Mouse (Mus musculus) ES-E14 (cell line): Measurements from ENCODE around the gene Katnb1. TPM values are rescaled to one million over a fixed set of nuclear protein-coding genes. Genes with fewer than 3 reads are reported as not detected.

ENCODE experiments used
- DNase-seq: peaks from one replicate; pipeline ENCODE4 v3.0.0-alpha.2; 2013; ENCODE audit warnings: low read depth, low spot score
- H3K27ac ChIP-seq: 2 replicates; pipeline ENCODE4 v1.5.1; 2012; ENCODE audit warnings: low read depth, mild to moderate bottlenecking, low read length, moderate library complexity, mixed read lengths; ENCODE audit not compliant: poor library complexity, insufficient read depth, severe bottlenecking
- H3K36me3 ChIP-seq: 2 replicates; pipeline ENCODE4 v1.6.1; 2012; ENCODE audit warnings: mild to moderate bottlenecking, low read length, moderate library complexity, mixed read lengths; ENCODE audit not compliant: control insufficient read depth, poor library complexity, insufficient read depth, severe bottlenecking
- H3K4me1 ChIP-seq, 2 experiments: fragments of 150-350 bp in 1 of 2; sonication (generic) in 1 of 2; 2 replicates each; pipeline ENCODE4 v1.6.1; 2012; ENCODE audit warnings: low read length in 2 of 2, mild to moderate bottlenecking in 1 of 2, mixed read lengths in 1 of 2; ENCODE audit not compliant: control insufficient read depth in 2 of 2, insufficient read depth in 2 of 2, poor library complexity in 1 of 2
- H3K4me3 ChIP-seq, 2 experiments: fragments of 150-350 bp in 1 of 2; sonication (generic) in 1 of 2; 2 replicates each; pipeline ENCODE4 v1.5.1; 2012; ENCODE audit warnings: low read length in 2 of 2, low read depth in 1 of 2, mild to moderate bottlenecking in 1 of 2, mixed read lengths in 1 of 2; ENCODE audit not compliant: insufficient read depth in 1 of 2, poor library complexity in 1 of 2, severe bottlenecking in 1 of 2
- H3K9ac ChIP-seq: 2 replicates; pipeline ENCODE4 v1.6.1; 2012; ENCODE audit warnings: low read depth, mild to moderate bottlenecking, low read length, mixed read lengths; ENCODE audit not compliant: poor library complexity, insufficient read depth, severe bottlenecking
- H3K9me3 ChIP-seq: fragments of 150-350 bp; sonication (generic); 2 replicates; pipeline ENCODE4 v1.6.1; 2012; ENCODE audit warnings: low read depth, mild to moderate bottlenecking, low read length; ENCODE audit not compliant: control insufficient read depth, insufficient read depth
- CHD2 ChIP-seq: IDR thresholded peaks from 2 replicates; pipeline ENCODE4 v1.6.1; 2014; ENCODE audit warnings: mild to moderate bottlenecking, low read depth, low read length, inconsistent platforms
- HCFC1 ChIP-seq: IDR thresholded peaks from 2 replicates; pipeline ENCODE4 v1.6.1; 2012; ENCODE audit warnings: low read length, inconsistent platforms, borderline replicate concordance; ENCODE audit not compliant: insufficient read depth
- MAFK ChIP-seq: IDR thresholded peaks from 2 replicates; pipeline ENCODE4 v1.6.1; 2014; ENCODE audit warnings: mild to moderate bottlenecking, low read depth, low read length, inconsistent platforms; ENCODE audit not compliant: insufficient read depth
- ZC3H11A ChIP-seq: IDR thresholded peaks from 2 replicates; pipeline ENCODE4 v1.6.1; 2012; ENCODE audit warnings: low read depth, mild to moderate bottlenecking, inconsistent platforms, low read length, borderline replicate concordance
- ZNF384 ChIP-seq: IDR thresholded peaks from 2 replicates; pipeline ENCODE4 v1.6.1; 2012; ENCODE audit warnings: low read depth, low read length, inconsistent platforms
- in situ Hi-C, 2 experiments: fragments of 600-800 bp; cut with MboI; formaldehyde crosslinking; loops; one replicate each; pipeline ENCODE4 v1.15.1; 2025; ENCODE audit warnings: low sequenced_read_pairs in 2 of 2, inconsistent platforms in 1 of 2; ENCODE audit not compliant: unreplicated experiment in 2 of 2
- total RNA-seq: library from RNA; depleted of rRNA; stranded (reverse); fragments of 300-350 nt; gene quantifications from 2 replicates; pipeline ENCODE4 v1.2.3, GENCODE M21; 2012

Gene Katnb1
- total RNA-seq, 1 experiment: 23.5 TPM

DNA sequence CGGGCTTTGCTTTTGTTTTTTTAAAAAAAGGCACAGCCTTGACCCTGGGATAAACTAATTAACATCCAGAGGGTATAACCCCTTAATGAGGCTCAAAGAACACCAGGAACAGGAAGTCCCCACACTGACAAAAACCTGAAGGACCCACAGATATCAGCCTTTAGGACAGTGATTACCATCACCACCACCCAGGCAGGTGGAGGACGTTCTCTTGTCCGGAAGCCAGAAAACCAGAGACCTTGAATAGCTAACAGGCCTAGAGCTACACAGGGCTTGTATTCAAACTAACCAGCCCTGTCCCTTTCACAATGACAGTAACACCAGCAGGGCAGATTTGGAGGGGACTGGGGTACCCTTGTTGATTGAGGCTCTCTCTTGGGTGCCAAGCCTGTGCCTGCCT is 55.2 kb downstream of the Katnb1 start:
- Histone ChIP-seq H3K9ac (no peak overlapping the region), H3K27ac (no peak overlapping the region), H3K4me3 (no peak overlapping the region), H3K36me3 (no peaks in the 10 kb centered on the region), H3K4me1 (peaks cover 14 to 41% of the 10 kb centered on the region in 2 experiments), H3K9me3 (no peaks in the 10 kb centered on the region)
- no peak for TF ChIP-seq CHD2
- TF ChIP-seq ZC3H11A: no peak
- TF ChIP-seq MAFK: no peak
- TF ChIP-seq HCFC1: no peak
- TF ChIP-seq ZNF384: no peak
- no peak for DNase-seq
- in situ Hi-C loops: no loop called here

DNA sequence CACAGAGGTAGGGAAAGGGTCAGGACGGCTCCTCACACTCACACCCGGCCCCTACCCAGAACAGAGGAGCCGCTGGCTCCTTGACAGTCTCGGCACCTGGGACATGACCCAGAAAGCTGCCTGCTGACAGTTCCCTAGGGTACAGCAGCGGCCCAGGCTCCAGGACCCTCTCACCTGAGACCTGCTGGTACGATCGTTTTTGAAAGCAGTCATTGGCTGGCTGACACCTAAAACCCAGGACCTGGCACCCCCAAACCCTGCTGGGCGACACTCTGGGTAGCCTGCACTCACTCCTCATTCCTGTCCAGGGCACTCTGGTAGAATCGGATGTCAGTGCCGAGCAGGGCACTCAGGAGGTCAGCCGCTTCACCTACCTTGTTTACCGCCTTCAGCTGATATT is 56.2 kb downstream of the Katnb1 start:
- H3K9ac ChIP-seq: peak overlapping the region; percentile 39; the same call in 1 of the 2 replicates
- H3K4me1 ChIP-seq: peaks cover 12 to 40% of the 10 kb centered on the region in 2 experiments
- no peak overlapping the region for H3K27ac ChIP-seq
- no peaks in the 10 kb centered on the region for H3K9me3 ChIP-seq
- no peaks in the 10 kb centered on the region for H3K36me3 ChIP-seq
- no peak for TF ChIP-seq HCFC1
- no peak for TF ChIP-seq MAFK
- TF ChIP-seq ZC3H11A: no peak
- TF ChIP-seq ZNF384: no peak
- no peak for TF ChIP-seq CHD2
- H3K4me3 ChIP-seq: peak overlapping the region; percentile 22 to 29
- no peak for DNase-seq
- in situ Hi-C loops: no loop called here

DNA sequence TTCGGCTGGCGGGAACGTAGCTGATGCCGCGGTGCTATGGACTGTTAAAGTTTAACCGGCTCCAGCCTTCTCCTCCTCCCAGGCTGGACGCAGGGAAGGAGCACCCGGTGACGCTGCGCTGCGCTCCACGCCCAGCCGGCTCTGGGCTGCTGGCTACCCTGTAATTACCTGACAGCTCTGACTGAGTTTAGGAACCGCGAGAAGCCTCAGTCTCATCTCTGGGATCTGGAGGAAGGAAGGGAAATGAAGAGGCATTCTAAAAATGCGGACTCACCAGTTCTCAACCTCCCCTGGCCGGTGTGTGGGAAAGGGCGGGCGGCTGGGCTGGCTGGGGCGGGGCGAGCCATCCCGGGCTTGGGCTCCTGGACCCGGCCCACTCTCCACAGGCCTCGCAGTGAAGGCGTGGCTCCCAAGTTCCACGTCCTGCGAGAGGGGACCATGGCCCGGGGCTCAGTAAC is 56.7 kb downstream of the Katnb1 start:
- Histone ChIP-seq H3K9me3 (no peaks in the 10 kb centered on the region), H3K4me3 (peak overlapping the region; percentile 22 to 29), H3K9ac (peak overlapping the region; percentile 39; the same call in 1 of the 2 replicates), H3K27ac (no peak overlapping the region), H3K36me3 (no peaks in the 10 kb centered on the region), H3K4me1 (peaks cover 13 to 42% of the 10 kb centered on the region in 2 experiments)
- TF ChIP-seq HCFC1 (no peak), ZNF384 (no peak), ZC3H11A (no peak), CHD2 (peak; percentile 62; the same call in 1 of the 2 replicates), MAFK (peak; percentile 55; the same call in 1 of the 2 replicates)
- in situ Hi-C loops: no loop called here
- DNase-seq: no peak

DNA sequence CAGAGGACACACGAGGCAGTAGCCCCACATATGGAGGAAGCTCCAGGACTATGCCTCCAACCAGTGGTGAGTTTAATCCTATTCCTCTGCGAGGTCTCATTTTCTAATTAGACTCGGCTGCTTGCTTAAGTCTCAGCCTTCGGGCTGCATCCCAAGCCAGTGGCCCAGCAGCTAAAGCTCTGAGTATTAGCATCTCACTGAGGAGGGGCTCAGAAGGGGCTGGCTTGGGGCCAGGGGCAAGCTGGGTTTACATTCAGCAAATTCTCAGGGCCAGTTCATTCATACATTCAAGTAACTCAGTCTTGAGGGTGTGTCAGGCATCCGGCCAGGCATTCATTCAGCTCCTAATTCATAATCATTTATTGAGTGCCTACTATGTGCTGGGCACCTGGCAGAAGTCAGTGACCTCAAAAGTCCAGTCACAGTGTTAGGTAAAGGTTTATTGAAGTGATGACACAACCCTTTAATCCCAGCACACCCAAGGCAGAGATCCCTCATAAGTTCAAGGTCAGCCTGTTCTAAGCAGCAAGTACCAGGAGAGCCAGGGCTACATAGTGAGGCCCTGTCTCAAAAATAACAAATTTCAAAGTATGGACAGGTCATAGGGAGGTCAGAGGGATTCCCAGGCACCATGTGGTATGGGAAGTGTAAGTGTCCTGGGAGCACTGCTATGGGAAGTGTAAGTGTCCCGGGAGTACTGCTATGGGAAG is 57.5 kb downstream of the Katnb1 start:
- H3K4me3 ChIP-seq: peak overlapping the region; percentile 22 to 29; a peak in 3 of 4 replicates
- DNase-seq: no peak
- no peak for TF ChIP-seq ZNF384
- no peak for TF ChIP-seq CHD2
- no peak for TF ChIP-seq MAFK
- TF ChIP-seq ZC3H11A: no peak
- no peak for TF ChIP-seq HCFC1
- no peak overlapping the region for H3K27ac ChIP-seq
- no peaks in the 10 kb centered on the region for H3K9me3 ChIP-seq
- H3K4me1 ChIP-seq: peaks cover 15 to 44% of the 10 kb centered on the region in 2 experiments
- no peaks in the 10 kb centered on the region for H3K36me3 ChIP-seq
- no peak overlapping the region; the same call in 1 of the 2 replicates for H3K9ac ChIP-seq
- in situ Hi-C loops: no loop called here
